Mouse (Mus musculus) myocyte (in vitro differentiated cells): ENCODE data around the gene Ndufaf3. TPM values are rescaled to one million over a fixed set of nuclear protein-coding genes. Genes with fewer than 3 reads are reported as not detected.

Experiments
- H3K27me3 ChIP-seq: one replicate; pipeline ENCODE4 v1.6.1; 2011; ENCODE audit not compliant: control insufficient read depth, insufficient read depth, insufficient read length
- H3K36me3 ChIP-seq: one replicate; pipeline ENCODE4 v1.6.1; 2011; ENCODE audit not compliant: control insufficient read depth, insufficient read depth
- H3K4me2 ChIP-seq: one replicate; pipeline ENCODE4 v1.6.1; 2011; ENCODE audit warnings: low read depth, control low read depth
- H3K4me3 ChIP-seq: one replicate; pipeline ENCODE4 v1.5.1; 2011; ENCODE audit warnings: mild to moderate bottlenecking, control low read depth, moderate library complexity
- H3K79me2 ChIP-seq: one replicate; pipeline ENCODE4 v1.6.1; 2011; ENCODE audit not compliant: control insufficient read depth, insufficient read depth
- H3ac ChIP-seq: one replicate; pipeline ENCODE4 v1.6.1; 2011; ENCODE audit not compliant: control insufficient read depth, insufficient read length
- CEBPB ChIP-seq: IDR thresholded peaks from 2 replicates; pipeline ENCODE4 v1.6.1; 2011; ENCODE audit warnings: mild to moderate bottlenecking, moderate library complexity; ENCODE audit not compliant: poor library complexity, insufficient read depth, severe bottlenecking
- E2F4 ChIP-seq: IDR thresholded peaks from one replicate; pipeline ENCODE4 v1.6.1; 2011; ENCODE audit warnings: mild to moderate bottlenecking, control low read depth, moderate library complexity; ENCODE audit not compliant: insufficient read depth
- MAX ChIP-seq: IDR thresholded peaks from one replicate; pipeline ENCODE4 v1.6.1; 2011; ENCODE audit warnings: low read depth, mild to moderate bottlenecking, control low read depth
- MYOD1 ChIP-seq, 3 experiments: IDR thresholded peaks; one replicate each; pipeline ENCODE4 v1.6.1; 2011; ENCODE audit warnings: control low read depth in 2 of 3, low read depth in 2 of 3, mild to moderate bottlenecking in 2 of 3, moderate library complexity in 1 of 3; ENCODE audit not compliant: insufficient read length in 2 of 3, control insufficient read depth in 1 of 3
- MYOG ChIP-seq, 3 experiments: IDR thresholded peaks; one replicate each; pipeline ENCODE4 v1.6.1; 2011; ENCODE audit warnings: control low read depth in 2 of 3, low read depth in 2 of 3, mild to moderate bottlenecking in 2 of 3; ENCODE audit not compliant: insufficient read length in 2 of 3, control insufficient read depth in 1 of 3, insufficient read depth in 1 of 3
- POLR2A ChIP-seq: IDR thresholded peaks from one replicate; pipeline ENCODE4 v1.6.1; 2011; ENCODE audit warnings: low read depth, mild to moderate bottlenecking, control low read depth, moderate library complexity; ENCODE audit not compliant: insufficient read length
- POLR2AphosphoS2 ChIP-seq: IDR thresholded peaks from one replicate; pipeline ENCODE4 v1.6.1; 2011; ENCODE audit warnings: low read depth, control low read depth; ENCODE audit not compliant: insufficient read length
- REST ChIP-seq: IDR thresholded peaks from one replicate; pipeline ENCODE4 v1.6.1; 2011; ENCODE audit warnings: mild to moderate bottlenecking, control low read depth, moderate library complexity; ENCODE audit not compliant: insufficient read depth, insufficient read length
- SRF ChIP-seq: IDR thresholded peaks from one replicate; pipeline ENCODE4 v1.6.1; 2011; ENCODE audit warnings: low read depth; ENCODE audit not compliant: control insufficient read depth, insufficient read length
- TCF12 ChIP-seq: IDR thresholded peaks from one replicate; pipeline ENCODE4 v1.6.1; 2011; ENCODE audit warnings: mild to moderate bottlenecking, control low read depth; ENCODE audit not compliant: poor library complexity, insufficient read depth, severe bottlenecking
- TCF3 ChIP-seq: IDR thresholded peaks from one replicate; pipeline ENCODE4 v1.6.1; 2011; ENCODE audit warnings: low read depth, control low read depth; ENCODE audit not compliant: insufficient read length
- USF1 ChIP-seq: IDR thresholded peaks from one replicate; pipeline ENCODE4 v1.6.1; 2011; ENCODE audit warnings: low read depth, mild to moderate bottlenecking, control low read depth, moderate library complexity
- polyA plus RNA-seq: library from polyadenylated mRNA; unstranded; fragments of >200 nt; fragmentation: generic; extraction: Trizol; gene quantifications from one replicate; pipeline ENCODE4 v1.2.1, GENCODE M21; 2012; ENCODE audit warnings: missing spikeins

Ndufaf3 gene
- polyA plus RNA-seq, 1 experiment: 25.8 TPM

- H3K79me2 ChIP-seq: no peaks in the 10 kb centered on the region
- H3K36me3 ChIP-seq: peaks cover 8% of the 10 kb centered on the region
- H3ac ChIP-seq: no peak overlapping the region
- TF ChIP-seq POLR2AphosphoS2: no peak
- no peak for TF ChIP-seq TCF12
- TF ChIP-seq CEBPB: no peak
- TF ChIP-seq MYOG (IDR thresholded peaks at IDR 0.05; ENCODE audit: control insufficient read depth in 1 of 3, insufficient read depth in 1 of 3, insufficient read length in 2 of 3, low read depth in 2 of 3): no peak
- TF ChIP-seq TCF3: no peak
- no peak for TF ChIP-seq MAX
- TF ChIP-seq USF1: no peak
- TF ChIP-seq SRF: no peak
- no peaks in the 10 kb centered on the region for H3K27me3 ChIP-seq
- no peak overlapping the region for H3K4me3 ChIP-seq
- H3K4me2 ChIP-seq: no peak overlapping the region
These were observed 5.1 kb upstream of the Ndufaf3 start for GRCm38 (mm10) chr9:108572321-108572720.

GRCm38 (mm10) chr9:108571401-108571973 lies 4.3 kb upstream of the Ndufaf3 start:
- Histone ChIP-seq H3K36me3 (peaks cover 8% of the 10 kb centered on the region), H3ac (no peak overlapping the region), H3K27me3 (no peaks in the 10 kb centered on the region), H3K4me2 (no peak overlapping the region), H3K4me3 (no peak overlapping the region), H3K79me2 (no peaks in the 10 kb centered on the region)
- no peak for TF ChIP-seq MAX
- TF ChIP-seq POLR2AphosphoS2: peak; percentile 70
- peak; percentile 24 for TF ChIP-seq POLR2A

GRCm38 (mm10) chr9:108570207-108570896 lies 3.1 kb upstream of the Ndufaf3 start:
- TF ChIP-seq MYOG (IDR thresholded peaks at IDR 0.05; ENCODE audit: control insufficient read depth in 1 of 3, insufficient read depth in 1 of 3, insufficient read length in 2 of 3, low read depth in 2 of 3) (peak in 1 of 3 experiments; percentile 10), USF1 (no peak), TCF12 (no peak), POLR2A (peak; percentile 26), POLR2AphosphoS2 (peak; percentile 25)
- H3K79me2 ChIP-seq: no peaks in the 10 kb centered on the region
- no peak overlapping the region for H3ac ChIP-seq
- no peaks in the 10 kb centered on the region for H3K27me3 ChIP-seq
- peaks cover 12% of the 10 kb centered on the region for H3K36me3 ChIP-seq
- H3K4me3 ChIP-seq: peak overlapping the region; percentile 52
- peak overlapping the region; percentile 99 for H3K4me2 ChIP-seq

GRCm38 (mm10) chr9:108569381-108570206 lies 2.4 kb upstream of the Ndufaf3 start, which contains the start of gene Dalrd3:
TSS of gene Dalrd3 (plus strand) at chr9:108569886.
- no peak for TF ChIP-seq TCF12
- no peak for TF ChIP-seq CEBPB
- TF ChIP-seq MAX: no peak
- TF ChIP-seq MYOG (IDR thresholded peaks at IDR 0.05; ENCODE audit: control insufficient read depth in 1 of 3, insufficient read depth in 1 of 3, insufficient read length in 2 of 3, low read depth in 2 of 3): no peak
- TF ChIP-seq USF1: no peak
- no peak for TF ChIP-seq REST
- TF ChIP-seq POLR2A: peak; percentile 55
- TF ChIP-seq SRF: no peak
- no peak for TF ChIP-seq MYOD1 (IDR thresholded peaks at IDR 0.05; ENCODE audit: control insufficient read depth in 1 of 3, insufficient read length in 2 of 3, low read depth in 2 of 3)
- TF ChIP-seq POLR2AphosphoS2: peak; percentile 74
- TF ChIP-seq TCF3: no peak
- no peak for TF ChIP-seq E2F4
- Histone ChIP-seq H3K4me2 (peak within 1 kb of the TSS; percentile 99), H3K27me3 (no peaks in the 10 kb centered on the region), H3K79me2 (no peaks in the 10 kb centered on the region), H3ac (no peak within 1 kb of the TSS), H3K36me3 (peaks cover 13% of the 10 kb centered on the region), H3K4me3 (peak within 1 kb of the TSS; percentile 82)

- no peak overlapping the region for H3ac ChIP-seq
- peak overlapping the region; percentile 99 for H3K4me2 ChIP-seq
- no peaks in the 10 kb centered on the region for H3K27me3 ChIP-seq
- H3K79me2 ChIP-seq: peaks cover under 1% of the 10 kb centered on the region
- peak overlapping the region; percentile 82 for H3K4me3 ChIP-seq
- TF ChIP-seq CEBPB: no peak
- no peak for TF ChIP-seq REST
- TF ChIP-seq TCF3: no peak
- TF ChIP-seq MYOD1 (IDR thresholded peaks at IDR 0.05; ENCODE audit: control insufficient read depth in 1 of 3, insufficient read length in 2 of 3, low read depth in 2 of 3): no peak
- no peak for TF ChIP-seq TCF12
- TF ChIP-seq MAX: no peak
- TF ChIP-seq POLR2AphosphoS2: no peak
- TF ChIP-seq USF1: no peak
- TF ChIP-seq POLR2A: no peak
- TF ChIP-seq MYOG (IDR thresholded peaks at IDR 0.05; ENCODE audit: control insufficient read depth in 1 of 3, insufficient read depth in 1 of 3, insufficient read length in 2 of 3, low read depth in 2 of 3): no peak
- no peak for TF ChIP-seq E2F4
- TF ChIP-seq SRF: no peak
- H3K36me3 ChIP-seq: peaks cover 13% of the 10 kb centered on the region
These were observed 1.3 kb upstream of the Ndufaf3 start for GRCm38 (mm10) chr9:108568511-108568921.
